Mouse (Mus musculus) G1E (cell line): ENCODE measurements around the gene Znrf1. TPM values are rescaled to one million over a fixed set of nuclear protein-coding genes. Genes with fewer than 3 reads are reported as not detected.

Experiments
- ATAC-seq: 2 replicates; pipeline ENCODE4 v1.8.0; 2016; ENCODE audit warnings: mild to moderate bottlenecking; ENCODE audit not compliant: insufficient number of reproducible peaks, poor library complexity, low FRiP score, severe bottlenecking; ENCODE audit errors: extremely low read depth
- DNase-seq: peaks from one replicate; pipeline ENCODE4 v3.0.0; 2012; ENCODE audit warnings: low spot score
- H3K27me3 ChIP-seq: 2 replicates; pipeline ENCODE4 v1.6.1; 2012; ENCODE audit warnings: mild to moderate bottlenecking, low read length, inconsistent platforms; ENCODE audit not compliant: insufficient read depth
- H3K36me3 ChIP-seq: replicated peaks from 2 replicates; pipeline ENCODE3; 2012; ENCODE audit warnings: mild to moderate bottlenecking, inconsistent platforms
- H3K4me1 ChIP-seq: 2 replicates; pipeline ENCODE4 v1.6.1; 2012; ENCODE audit warnings: low read depth, low read length, inconsistent platforms, mixed read lengths; ENCODE audit not compliant: insufficient read depth
- H3K4me3 ChIP-seq: 2 replicates; pipeline ENCODE4 v1.5.1; 2012; ENCODE audit warnings: low read depth, mild to moderate bottlenecking, inconsistent platforms, low read length, moderate library complexity, mixed read lengths
- H3K9me3 ChIP-seq: replicated peaks from 2 replicates; pipeline ENCODE4 v1.6.1; 2012; ENCODE audit warnings: inconsistent platforms
- CTCF ChIP-seq: IDR thresholded peaks from 2 replicates; pipeline ENCODE4 v1.5.1; 2012; ENCODE audit warnings: low read depth, low read length, inconsistent platforms, mixed read lengths
- GATA1 ChIP-seq: IDR thresholded peaks from 2 replicates; pipeline ENCODE4 v1.6.1; 2012; ENCODE audit warnings: borderline replicate concordance, low read length, inconsistent platforms, mixed read lengths
- GATA2 ChIP-seq: IDR thresholded peaks from 2 replicates; pipeline ENCODE4 v1.6.1; 2012; ENCODE audit warnings: low read depth, low read length, inconsistent platforms, borderline replicate concordance
- POLR2AphosphoS5 ChIP-seq: IDR thresholded peaks from 2 replicates; pipeline ENCODE4 v1.6.1; 2012; ENCODE audit warnings: low read depth, low read length, inconsistent platforms; ENCODE audit not compliant: insufficient replicate concordance
- TAL1 ChIP-seq: conservative IDR thresholded peaks from 2 replicates; pipeline ENCODE4 v1.6.1; 2012; ENCODE audit warnings: low read depth, low read length, inconsistent platforms, mixed read lengths
- polyA plus RNA-seq: library from polyadenylated mRNA; stranded (reverse); fragments of >175 nt; gene quantifications from 2 replicates; pipeline ENCODE4 v1.2.3, GENCODE M21; 2012
- total RNA-seq, 2 experiments: library from RNA; stranded (forward) in 1 of 2; stranded (reverse) in 1 of 2; fragments of 200-1000 nt in 1 of 2; fragments of >200 nt in 1 of 2; fragmentation: Nextera tagmentation in 1 of 2; gene quantifications; 2 replicates each; pipeline ENCODE4 v1.2.3; 2014 to 2017

Znrf1 gene
- total and polyA plus RNA-seq, 3 experiments: 22.8 to 62.8 (median 47.6) TPM

DNA sequence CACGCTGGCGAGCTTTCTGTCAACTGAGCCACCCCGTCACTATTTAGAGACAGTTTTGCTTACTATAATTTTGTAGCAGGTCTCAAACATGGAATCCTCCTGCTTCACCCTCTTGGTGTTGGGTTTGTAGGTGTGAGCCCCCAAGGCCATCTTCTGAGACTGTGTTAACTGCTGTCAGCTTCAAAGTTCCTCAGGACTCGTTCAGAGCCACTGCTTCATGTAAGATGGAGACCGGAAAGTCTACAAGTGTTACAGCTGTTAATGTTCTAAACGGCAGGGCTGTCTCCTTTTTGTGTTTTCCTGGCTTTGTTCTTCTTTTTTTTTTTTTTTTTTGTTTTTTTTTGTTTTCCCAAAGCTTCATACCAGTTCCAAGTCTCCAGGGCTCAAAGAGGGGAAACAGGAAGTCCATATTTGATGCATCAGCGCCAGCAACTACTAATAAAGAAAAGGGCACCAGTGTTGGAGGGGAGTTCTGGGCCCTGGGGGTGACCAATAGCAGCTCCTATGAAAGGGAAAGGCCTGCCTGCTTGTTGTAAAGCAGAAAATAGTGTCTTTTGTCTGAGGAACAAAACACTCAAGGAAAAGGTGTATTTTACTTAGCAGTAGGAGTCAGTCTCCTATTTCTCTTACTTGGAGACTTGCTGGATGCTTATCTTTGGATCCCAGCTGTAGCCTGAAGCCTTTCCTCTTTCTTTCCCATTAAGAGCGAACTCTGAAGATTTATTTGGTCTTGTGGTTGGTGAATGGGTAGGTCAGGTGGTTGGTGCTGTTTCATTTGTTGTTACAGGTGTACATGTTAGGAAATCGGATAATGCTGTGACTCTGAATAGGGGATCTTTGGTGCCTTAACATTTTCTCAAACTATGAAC lies 14.3 kb downstream of the Znrf1 start:
- ATAC-seq (peak; percentile 48; the same call in 1 of the 2 replicates), DNase-seq (no peak)
- TF ChIP-seq TAL1: peak; percentile 76
- TF ChIP-seq GATA2: no peak
- TF ChIP-seq GATA1: no peak
- TF ChIP-seq POLR2AphosphoS5: no peak
- no peak for TF ChIP-seq CTCF
- Histone ChIP-seq H3K27me3 (no peaks in the 10 kb centered on the region), H3K9me3 (no peaks in the 10 kb centered on the region), H3K4me1 (peaks cover 38% of the 10 kb centered on the region), H3K36me3 (peaks cover 39% of the 10 kb centered on the region), H3K4me3 (no peak overlapping the region)

DNA sequence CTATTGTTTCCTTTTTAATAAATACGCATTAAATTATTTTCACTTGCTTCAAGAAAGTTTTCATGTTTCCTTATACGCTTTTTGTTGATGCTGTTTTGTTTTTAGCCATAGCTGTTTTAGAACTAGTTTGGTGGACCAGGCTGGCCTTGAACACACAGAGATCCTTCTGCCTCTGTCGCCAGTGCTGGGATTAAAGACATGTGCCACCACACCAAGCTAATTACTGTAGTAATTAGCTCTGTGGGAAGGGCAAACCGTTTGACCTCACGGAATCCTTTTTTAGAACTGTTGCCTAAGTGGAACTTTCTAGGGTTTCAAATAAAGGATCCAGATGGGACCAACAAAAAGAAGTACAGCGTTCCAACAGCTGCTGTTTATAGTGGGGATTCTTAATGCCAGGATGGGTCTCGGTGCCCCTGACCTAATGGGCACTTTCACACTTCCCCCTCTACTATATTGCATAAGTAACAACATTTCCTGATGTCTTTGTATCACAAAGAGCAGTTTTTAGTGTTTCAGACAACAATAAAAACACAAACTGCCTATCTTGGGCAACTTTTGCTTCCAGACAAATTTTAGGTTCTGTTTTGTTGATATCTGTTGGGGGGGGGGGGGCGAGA lies 15.7 kb downstream of the Znrf1 start:
- DNase-seq: no peak
- Histone ChIP-seq H3K27me3 (no peaks in the 10 kb centered on the region), H3K4me1 (peaks cover 33% of the 10 kb centered on the region), H3K4me3 (no peak overlapping the region), H3K9me3 (no peaks in the 10 kb centered on the region), H3K36me3 (peaks cover 44% of the 10 kb centered on the region)
- TF ChIP-seq CTCF (no peak), TAL1 (no peak), GATA1 (no peak), POLR2AphosphoS5 (no peak), GATA2 (no peak)
- ATAC-seq: no peak

DNA sequence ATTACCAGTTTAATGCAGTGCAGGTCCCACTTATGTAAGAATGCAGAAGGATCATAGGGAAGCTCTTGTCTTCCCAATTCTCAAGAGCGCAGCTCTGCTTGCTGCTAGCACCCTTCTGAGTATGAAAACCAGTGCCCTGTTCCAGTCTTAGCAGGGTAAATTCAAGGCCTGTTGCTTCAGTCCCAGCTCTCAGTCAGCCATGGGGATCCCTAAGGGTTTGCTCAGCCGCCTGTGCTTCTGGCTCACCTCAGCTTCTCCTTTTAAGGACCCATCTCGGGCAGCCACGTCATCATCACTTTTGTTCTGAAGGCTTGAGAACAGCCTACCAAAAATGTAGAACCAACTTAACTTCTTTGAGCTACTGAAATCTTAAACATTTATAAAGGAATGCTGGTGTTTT lies 25.9 kb downstream of the Znrf1 start:
- Histone ChIP-seq H3K27me3 (no peaks in the 10 kb centered on the region), H3K36me3 (peaks cover 21% of the 10 kb centered on the region), H3K9me3 (no peaks in the 10 kb centered on the region), H3K4me3 (no peak overlapping the region), H3K4me1 (peaks cover 50% of the 10 kb centered on the region)
- no peak for ATAC-seq
- no peak for DNase-seq
- no peak for TF ChIP-seq CTCF
- TF ChIP-seq GATA2: no peak
- TF ChIP-seq POLR2AphosphoS5: no peak
- TF ChIP-seq GATA1: no peak
- TF ChIP-seq TAL1: no peak

DNA sequence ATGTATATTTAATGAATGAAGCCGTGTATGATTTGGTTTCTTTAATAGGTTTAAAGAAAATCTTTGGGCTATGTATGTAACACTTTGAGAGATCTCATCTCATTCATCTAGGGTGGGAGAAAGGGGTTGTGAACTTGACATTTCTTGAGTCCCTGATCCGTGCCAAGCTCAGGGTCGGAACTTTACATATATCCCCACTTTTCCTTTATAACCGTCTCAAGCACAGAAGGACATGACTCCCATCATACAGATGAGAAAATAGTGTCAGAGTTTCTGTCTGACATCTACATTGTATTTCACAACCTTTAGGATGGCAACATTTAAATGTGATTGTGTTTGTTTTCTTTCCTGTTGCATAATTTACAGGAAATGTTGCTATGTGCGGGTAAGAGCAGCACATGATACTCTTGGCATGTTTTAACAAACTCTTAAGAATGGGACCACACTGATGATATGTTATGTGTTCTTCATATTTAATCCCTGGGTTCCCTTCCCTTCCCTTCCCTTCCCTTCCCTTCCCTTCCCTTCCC lies 26.4 kb downstream of the Znrf1 start:
- Histone ChIP-seq H3K9me3 (no peaks in the 10 kb centered on the region), H3K4me3 (no peak overlapping the region), H3K36me3 (peaks cover 17% of the 10 kb centered on the region), H3K27me3 (no peaks in the 10 kb centered on the region), H3K4me1 (peaks cover 53% of the 10 kb centered on the region)
- no peak for TF ChIP-seq POLR2AphosphoS5
- ATAC-seq (no peak), DNase-seq (no peak)

DNA sequence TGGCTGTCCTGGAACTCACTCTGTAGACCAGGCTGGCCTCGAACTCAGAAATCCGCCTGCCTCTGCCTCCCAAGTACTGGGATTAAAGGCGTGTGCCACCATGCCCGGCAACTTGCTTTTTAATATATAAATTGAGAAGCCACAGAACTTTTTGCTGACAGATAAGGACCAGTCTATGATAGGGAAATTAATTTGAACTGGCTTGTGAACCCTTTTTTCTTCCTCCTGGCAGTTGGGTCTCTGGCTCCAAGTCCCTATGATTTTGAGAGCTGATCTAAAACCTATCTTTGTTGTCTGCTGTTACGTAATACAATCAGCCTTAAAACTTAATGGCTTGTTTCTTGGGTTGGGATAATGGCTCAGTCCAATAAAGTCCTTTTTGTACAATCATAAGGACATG lies 27.2 kb downstream of the Znrf1 start:
- Histone ChIP-seq H3K4me3 (no peak overlapping the region), H3K27me3 (no peaks in the 10 kb centered on the region), H3K4me1 (peaks cover 56% of the 10 kb centered on the region), H3K9me3 (no peaks in the 10 kb centered on the region), H3K36me3 (peaks cover 13% of the 10 kb centered on the region)
- no peak for DNase-seq
- no peak for TF ChIP-seq POLR2AphosphoS5
- no peak for TF ChIP-seq GATA1
- TF ChIP-seq CTCF: no peak
- TF ChIP-seq TAL1: no peak
- TF ChIP-seq GATA2: no peak
- ATAC-seq: no peak

DNA sequence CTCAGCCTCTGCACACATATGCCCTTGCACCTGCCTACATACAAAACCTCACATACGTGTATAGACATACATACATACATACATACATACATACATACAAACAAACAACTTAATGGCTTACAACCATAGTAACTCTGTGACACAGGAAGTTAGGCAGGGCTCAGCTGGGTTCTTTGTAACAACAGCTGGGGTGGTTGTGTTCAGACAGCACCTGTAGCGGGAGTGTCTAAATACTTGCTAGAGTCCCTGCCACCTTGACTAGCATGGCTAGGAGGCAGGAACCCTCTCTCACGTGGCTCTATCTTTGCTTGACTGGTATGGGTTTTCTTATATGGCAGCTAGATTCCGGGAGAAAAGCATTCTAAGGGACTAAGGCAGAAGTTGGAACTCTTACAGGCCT lies 27.8 kb downstream of the Znrf1 start:
- Histone ChIP-seq H3K4me1 (peaks cover 59% of the 10 kb centered on the region), H3K9me3 (no peaks in the 10 kb centered on the region), H3K4me3 (no peak overlapping the region), H3K36me3 (peaks cover 13% of the 10 kb centered on the region), H3K27me3 (no peaks in the 10 kb centered on the region)
- ATAC-seq (no peak), DNase-seq (no peak)
- TF ChIP-seq GATA2: no peak
